Mouse (Mus musculus) MEL (cell line): ENCODE measurements around the gene Celsr2.

ENCODE experiments used
- CHD2 ChIP-seq: IDR thresholded peaks from 2 replicates; pipeline ENCODE4 v1.6.1; 2011; ENCODE audit warnings: low read length, improper control_type of control experiment
- CTCF ChIP-seq, 3 experiments: IDR thresholded peaks in 2 of 3; conservative IDR thresholded peaks in 1 of 3; 2 replicates each; pipeline ENCODE4 v1.5.1; 2011 to 2012; ENCODE audit warnings: low read length in 3 of 3, low read depth in 2 of 3, mild to moderate bottlenecking in 2 of 3, improper control_type of control experiment in 1 of 3, inconsistent platforms in 1 of 3, mixed read lengths in 1 of 3, moderate library complexity in 1 of 3; ENCODE audit not compliant: control insufficient read depth in 1 of 3, insufficient read depth in 1 of 3, poor library complexity in 1 of 3, severe bottlenecking in 1 of 3
- E2F4 ChIP-seq: IDR thresholded peaks from 2 replicates; pipeline ENCODE4 v1.6.1; 2011; ENCODE audit warnings: low read depth, low read length, improper control_type of control experiment, borderline replicate concordance
- EP300 ChIP-seq, 2 experiments: IDR thresholded peaks; 2 replicates each; pipeline ENCODE4 v1.6.1; 2011; ENCODE audit warnings: improper control_type of control experiment in 2 of 2, low read length in 2 of 2, low read depth in 1 of 2, mild to moderate bottlenecking in 1 of 2
- GATA1 ChIP-seq: IDR thresholded peaks from 2 replicates; pipeline ENCODE4 v1.6.1; 2011; ENCODE audit warnings: low read depth, low read length, improper control_type of control experiment
- MAX ChIP-seq: IDR thresholded peaks from 2 replicates; pipeline ENCODE4 v1.6.1; 2011; ENCODE audit warnings: low read length, improper control_type of control experiment
- NRF1 ChIP-seq: IDR thresholded peaks from 2 replicates; pipeline ENCODE4 v1.6.1; 2014; ENCODE audit warnings: low read depth, mild to moderate bottlenecking, inconsistent platforms, low read length, improper control_type of control experiment, moderate library complexity; ENCODE audit not compliant: poor library complexity, insufficient read depth, severe bottlenecking
- POLR2A ChIP-seq, 2 experiments: IDR thresholded peaks; 2 replicates each; pipeline ENCODE4 v1.6.1; 2011 to 2012; ENCODE audit warnings: low read length in 2 of 2, mild to moderate bottlenecking in 2 of 2, control low read depth in 1 of 2, improper control_type of control experiment in 1 of 2, low read depth in 1 of 2, moderate library complexity in 1 of 2; ENCODE audit not compliant: control insufficient read depth in 1 of 2, insufficient read depth in 1 of 2, poor library complexity in 1 of 2
- POLR2AphosphoS2 ChIP-seq: IDR thresholded peaks from 2 replicates; pipeline ENCODE4 v1.6.1; 2011; ENCODE audit warnings: low read length, improper control_type of control experiment
- TAL1 ChIP-seq: IDR thresholded peaks from 2 replicates; pipeline ENCODE4 v1.6.1; 2012; ENCODE audit warnings: mild to moderate bottlenecking, inconsistent platforms, low read length, moderate library complexity, mixed read lengths
- USF1 ChIP-seq: IDR thresholded peaks from 2 replicates; pipeline ENCODE4 v1.6.1; 2014; ENCODE audit warnings: low read depth, mild to moderate bottlenecking, inconsistent platforms, low read length, improper control_type of control experiment, moderate library complexity
- ZC3H11A ChIP-seq: IDR thresholded peaks from 2 replicates; pipeline ENCODE4 v1.6.1; 2012; ENCODE audit warnings: low read depth, mild to moderate bottlenecking, inconsistent platforms, low read length, improper control_type of control experiment
- ZKSCAN1 ChIP-seq: IDR thresholded peaks from 2 replicates; pipeline ENCODE4 v1.6.1; 2012; ENCODE audit warnings: low read depth, mild to moderate bottlenecking, inconsistent platforms, low read length, improper control_type of control experiment, moderate library complexity
- ZNF384 ChIP-seq: IDR thresholded peaks from 2 replicates; pipeline ENCODE4 v1.6.1; 2012; ENCODE audit warnings: low read depth, mild to moderate bottlenecking, inconsistent platforms, low read length, improper control_type of control experiment

- no peak for TF ChIP-seq CTCF (IDR thresholded peaks at IDR 0.05 in 2 of 3, conservative IDR thresholded peaks at IDR 0.05 in 1 of 3; ENCODE audit: control insufficient read depth in 1 of 3, insufficient read depth in 1 of 3, low read depth in 2 of 3, low read length in 3 of 3, poor library complexity in 1 of 3, severe bottlenecking in 1 of 3)
- TF ChIP-seq ZC3H11A = no peak
- TF ChIP-seq POLR2AphosphoS2 = no peak
- TF ChIP-seq TAL1 = no peak
- TF ChIP-seq NRF1 = no peak
- no peak for TF ChIP-seq USF1
- TF ChIP-seq POLR2A (IDR thresholded peaks at IDR 0.05; ENCODE audit: control insufficient read depth in 1 of 2, insufficient read depth in 1 of 2, low read depth in 1 of 2, low read length in 2 of 2, poor library complexity in 1 of 2) = no peak
- no peak for TF ChIP-seq ZKSCAN1
- no peak for TF ChIP-seq ZNF384
- no peak for TF ChIP-seq CHD2
- no peak for TF ChIP-seq EP300 (IDR thresholded peaks at IDR 0.05; ENCODE audit: low read depth in 1 of 2, low read length in 2 of 2)
- no peak for TF ChIP-seq E2F4
- no peak for TF ChIP-seq MAX
- no peak for TF ChIP-seq GATA1
These were observed 21.0 kb upstream of the Celsr2 start for GRCm38 (mm10) chr3:108436380-108436714.
